Mouse (Mus musculus) naive thymus-derived CD4-positive, alpha-beta T cell, adult 2 months (primary cell): ENCODE data around the gene Olfr102.

Experiments
- DNase-seq: peaks from one replicate; pipeline ENCODE4 v3.0.0-alpha.2; 2011; ENCODE audit warnings: low read depth

Olfr102 gene

GRCm38 (mm10) chr17:37316954-37317353 lies at the start of gene Olfr102:
Olfr102 (minus strand) TSS chr17:37317054.
- DNase-seq = no peak

- no peak for DNase-seq
Observed at GRCm38 (mm10) chr17:37359282-37359681, 42.4 kb upstream of the Olfr102 start, which contains the start of gene Olfr104-ps. Olfr104-ps (plus strand) TSS chr17:37359582.

- no peak for DNase-seq
Observed at GRCm38 (mm10) chr17:37339598-37339997, 22.7 kb upstream of the Olfr102 start, which contains the start of gene Olfr103. Olfr103 (minus strand) TSS chr17:37339698.

GRCm38 (mm10) chr17:37310146-37310699 lies 6.6 kb downstream of the Olfr102 start:
- no peak for DNase-seq

- DNase-seq = no peak
Observed at GRCm38 (mm10) chr17:37308483-37308882, 8.4 kb downstream of the Olfr102 start.

GRCm38 (mm10) chr17:37304213-37304612 lies 12.6 kb downstream of the Olfr102 start, which contains the start of gene Olfr101:
Olfr101 (minus strand) TSS chr17:37304313.
- DNase-seq = no peak

GRCm38 (mm10) chr17:37283360-37283759 lies 33.5 kb downstream of the Olfr102 start, which contains the start of gene Olfr99:
Olfr99 (minus strand) TSS chr17:37283460.
- no peak for DNase-seq

- no peak for DNase-seq
Observed at GRCm38 (mm10) chr17:37280331-37280730, 36.5 kb downstream of the Olfr102 start.

- no peak for DNase-seq
Observed at GRCm38 (mm10) chr17:37276573-37276972, 40.3 kb downstream of the Olfr102 start.

GRCm38 (mm10) chr17:37275626-37276248 lies 41.1 kb downstream of the Olfr102 start:
- no peak for DNase-seq

- DNase-seq = peak; percentile 92
Observed at GRCm38 (mm10) chr17:37270702-37271092, 46.2 kb downstream of the Olfr102 start.

GRCm38 (mm10) chr17:37270058-37270701 lies 46.7 kb downstream of the Olfr102 start, which contains the start of gene H2-M3:
H2-M3 (plus strand) TSS chr17:37270220.
- DNase-seq = peak; percentile 99

- no peak for DNase-seq
Observed at GRCm38 (mm10) chr17:37263626-37264025, 53.2 kb downstream of the Olfr102 start, which contains the start of gene Olfr98. Olfr98 (minus strand) TSS chr17:37263749.
